Mouse (Mus musculus) right cerebral cortex, adult 18-20 months (tissue): ENCODE measurements around the gene Samd13.

Experiments used
- DNase-seq: peaks from one replicate; pipeline ENCODE4 v3.0.0; 2022; ENCODE audit warnings: mixed read lengths

The Samd13 gene

DNA sequence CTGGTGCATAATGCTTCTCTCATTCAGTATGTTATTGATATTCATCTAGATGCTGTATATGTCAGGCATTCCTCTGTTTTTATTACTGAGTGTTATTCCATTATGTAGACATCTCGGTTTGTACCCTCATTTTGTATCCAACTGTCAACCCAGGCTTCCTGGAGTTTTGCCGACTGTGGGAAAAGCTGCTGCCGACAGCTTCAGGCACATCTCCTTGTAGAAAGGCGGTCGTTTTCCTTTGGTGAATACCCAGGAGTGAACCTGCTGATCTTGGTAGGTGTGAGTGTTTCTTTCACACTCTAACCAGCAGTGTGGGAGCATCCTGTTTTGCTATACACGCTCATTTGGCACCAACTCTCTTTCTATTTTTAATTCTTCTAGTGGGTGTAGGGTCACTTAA lies 24.4 kb downstream of the Samd13 start:
- DNase-seq = no peak

DNA sequence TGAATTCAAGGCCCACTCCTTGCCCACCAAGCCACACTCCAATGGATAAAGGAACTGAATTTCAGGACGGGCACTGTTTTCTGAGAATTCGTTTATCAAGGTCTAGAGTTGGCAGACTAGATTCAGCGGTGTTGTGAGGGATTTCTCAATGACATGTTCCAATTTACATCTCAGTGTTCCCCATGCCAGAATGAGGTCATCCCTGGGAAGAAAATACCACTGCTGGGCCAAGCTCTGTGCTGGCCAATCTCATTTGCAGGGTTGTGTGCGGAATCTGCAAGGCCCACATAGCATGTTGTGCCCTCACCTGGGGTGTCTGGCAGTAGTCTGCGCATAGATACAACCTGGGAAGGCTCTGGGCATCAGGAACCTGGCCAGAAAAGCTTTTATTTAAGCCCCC lies 26.1 kb downstream of the Samd13 start:
- no peak for DNase-seq

DNA sequence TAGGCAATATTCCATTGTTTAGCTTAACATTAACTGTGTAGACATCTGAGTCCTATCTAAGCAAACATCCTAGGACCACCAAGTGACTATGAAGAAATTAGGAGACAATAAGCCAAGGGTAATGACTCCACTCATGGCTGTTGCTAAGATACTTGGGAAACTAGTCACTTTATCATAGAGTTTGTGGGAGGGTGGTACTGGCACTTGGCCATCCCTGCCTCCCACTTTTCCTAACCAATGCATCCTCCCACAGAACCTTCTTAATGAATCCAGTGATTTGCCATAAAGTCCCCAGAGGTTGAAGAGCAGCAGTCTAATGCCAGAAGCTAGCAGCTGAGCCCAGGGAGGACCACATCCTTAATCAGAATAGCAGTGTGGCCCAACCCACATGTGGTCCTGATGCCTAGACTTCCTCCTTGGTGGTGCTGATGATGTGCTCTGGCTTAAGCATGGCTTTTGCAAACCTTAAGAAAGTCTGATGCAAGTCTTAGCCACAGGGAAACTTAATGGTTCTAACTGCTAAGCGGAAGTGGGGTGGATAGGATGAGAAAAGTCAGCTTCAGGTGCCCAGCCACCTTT lies 27.2 kb downstream of the Samd13 start:
- DNase-seq = no peak

DNA sequence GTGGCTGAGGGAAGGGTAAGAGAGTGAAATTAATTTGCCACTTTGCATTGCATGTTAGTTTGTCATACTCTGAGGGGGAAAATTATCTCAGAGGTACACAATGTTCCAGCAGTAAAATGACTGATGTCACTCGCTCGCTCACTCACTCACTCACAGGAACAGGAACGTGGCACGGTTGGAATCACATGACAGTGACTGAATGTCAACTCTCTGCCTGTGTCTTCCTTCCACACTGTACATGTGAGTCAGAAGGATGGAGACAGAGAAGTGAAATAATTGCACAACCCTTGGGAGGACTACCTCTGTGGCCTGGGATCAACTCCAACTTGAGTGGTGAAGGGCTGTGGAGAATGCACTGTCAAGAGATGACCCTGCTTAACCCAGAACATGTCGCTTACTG lies 28.0 kb downstream of the Samd13 start:
- DNase-seq = peak; percentile 12

DNA sequence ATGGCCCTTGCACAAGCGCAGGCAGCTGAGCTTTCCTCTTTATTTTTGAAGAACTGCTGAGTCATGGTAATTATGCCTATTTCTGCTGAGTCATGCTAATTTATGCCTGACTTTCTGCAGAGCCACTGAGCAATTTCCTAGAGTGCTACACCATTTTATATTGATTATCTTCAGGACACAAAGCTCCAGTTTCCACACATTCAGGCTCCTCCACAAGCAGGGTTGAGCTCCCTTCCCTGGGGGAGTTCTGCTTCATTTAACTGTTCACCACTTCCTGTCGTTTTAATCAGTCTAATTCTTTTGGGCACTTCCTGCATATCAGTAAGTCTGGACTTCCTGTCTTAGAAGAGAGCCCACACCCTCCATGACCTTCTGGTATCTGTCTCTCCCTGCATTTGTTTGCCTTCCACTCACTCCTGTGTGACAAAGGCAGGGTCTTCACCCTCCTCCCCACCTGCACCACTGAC lies 30.2 kb downstream of the Samd13 start:
- no peak for DNase-seq

DNA sequence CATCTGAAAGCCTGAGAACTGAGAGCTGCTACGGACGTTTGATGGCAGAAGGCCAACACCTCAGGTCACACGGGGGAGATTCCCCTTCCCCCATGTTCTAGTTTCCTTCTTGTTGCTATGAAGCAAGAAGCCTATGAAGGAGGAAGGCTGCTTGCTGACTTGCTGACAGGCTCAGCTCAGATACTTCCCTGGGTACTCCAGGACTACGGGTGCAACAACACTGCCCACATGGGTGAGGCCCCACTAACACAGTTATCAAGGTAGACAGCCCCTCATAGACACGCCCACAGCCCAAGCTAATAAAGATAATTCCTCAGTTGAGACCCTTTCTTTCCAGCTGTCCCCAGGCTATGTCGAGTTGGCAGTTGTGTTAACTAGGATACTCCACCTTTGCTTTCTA lies 31.7 kb downstream of the Samd13 start:
- no peak for DNase-seq

DNA sequence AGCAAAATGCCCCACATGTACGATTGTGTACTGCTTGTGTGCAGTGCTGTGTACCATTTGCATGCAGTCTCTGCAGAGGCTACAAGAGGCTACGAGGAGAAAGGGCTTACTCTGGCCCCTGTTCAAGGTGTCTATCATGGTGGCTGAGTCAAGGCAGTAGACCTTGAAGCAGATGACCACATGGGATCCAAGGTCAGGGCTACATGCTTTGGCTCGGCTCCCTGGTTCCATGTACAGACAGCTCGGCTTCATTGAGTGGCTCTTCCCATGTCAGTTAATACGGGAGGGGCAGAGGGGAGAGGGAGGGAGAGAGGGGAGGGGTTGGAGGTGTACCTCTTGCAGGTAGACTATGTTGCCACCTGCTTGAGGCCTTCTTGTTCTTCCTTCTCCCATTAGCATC lies 33.0 kb downstream of the Samd13 start:
- DNase-seq = no peak

DNA sequence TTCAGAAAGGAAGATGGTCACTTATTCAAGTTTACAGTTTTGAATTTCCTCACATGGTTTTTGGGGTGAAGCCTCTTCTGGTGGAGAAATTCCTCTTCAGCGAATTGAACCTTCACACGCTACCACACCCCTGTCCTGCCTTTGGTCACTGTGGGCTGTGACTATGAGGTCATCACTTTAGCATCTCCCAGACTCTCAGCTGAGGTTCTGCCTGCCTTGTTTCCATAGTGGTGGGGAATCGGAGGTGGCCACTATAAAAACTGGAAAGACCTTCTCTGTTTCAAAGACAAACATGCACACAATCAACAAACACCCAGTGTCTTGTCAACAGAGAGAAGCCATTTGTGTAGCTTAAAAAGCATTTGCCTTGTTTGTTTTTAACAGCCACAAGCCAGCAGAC lies 34.2 kb downstream of the Samd13 start, which contains the start of gene 4930503B20Rik:
Gene 4930503B20Rik (minus strand): TSS at position 101 of the 400 bp plus-strand sequence.
- DNase-seq = no peak

DNA sequence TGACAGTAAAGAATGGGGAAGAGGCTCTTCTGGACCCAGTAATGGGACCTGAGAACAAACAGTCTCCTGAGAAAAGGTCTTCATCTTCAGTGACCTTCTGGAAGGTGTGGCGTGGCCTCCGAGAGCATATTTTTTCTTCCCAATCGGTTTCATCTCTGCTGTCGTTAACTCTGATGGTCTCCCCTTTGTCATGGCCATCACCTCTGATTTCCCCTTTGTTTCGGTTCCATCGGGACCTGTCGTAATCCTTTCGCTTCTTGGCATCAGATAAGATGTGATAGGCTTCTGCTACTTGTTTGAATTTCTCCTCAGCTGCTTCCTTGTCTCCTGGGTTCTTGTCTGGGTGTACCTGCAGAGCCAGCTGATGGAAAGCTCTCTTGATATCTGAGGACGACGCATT lies 34.7 kb downstream of the Samd13 start:
- no peak for DNase-seq

DNA sequence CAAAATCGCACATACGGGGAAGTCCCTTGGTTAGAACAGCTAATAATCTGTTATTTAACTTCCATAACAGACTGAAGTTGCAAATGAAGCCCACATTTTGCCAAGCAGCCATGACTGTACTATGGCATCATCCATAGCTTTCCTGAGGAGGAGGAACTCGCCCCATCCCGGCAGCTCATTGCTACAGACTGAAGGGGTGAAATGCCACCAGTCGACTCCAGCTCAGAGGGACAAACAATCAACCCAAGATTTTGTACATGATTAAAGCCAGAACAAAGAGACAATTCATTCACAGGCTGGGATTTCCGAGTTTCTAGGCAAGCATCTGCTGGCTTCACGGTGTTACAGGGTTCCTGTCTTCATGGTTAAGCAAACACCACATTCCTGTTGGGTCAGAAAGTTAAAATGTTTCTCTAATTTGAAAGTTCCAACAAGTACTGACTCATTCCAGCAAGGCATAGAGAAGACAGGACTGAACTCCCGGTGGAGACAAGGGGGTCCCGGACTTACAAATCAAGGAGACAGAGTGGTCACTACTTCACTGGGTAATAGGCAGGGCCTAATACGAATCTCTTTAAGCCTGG lies 36.0 kb downstream of the Samd13 start:
- no peak for DNase-seq

DNA sequence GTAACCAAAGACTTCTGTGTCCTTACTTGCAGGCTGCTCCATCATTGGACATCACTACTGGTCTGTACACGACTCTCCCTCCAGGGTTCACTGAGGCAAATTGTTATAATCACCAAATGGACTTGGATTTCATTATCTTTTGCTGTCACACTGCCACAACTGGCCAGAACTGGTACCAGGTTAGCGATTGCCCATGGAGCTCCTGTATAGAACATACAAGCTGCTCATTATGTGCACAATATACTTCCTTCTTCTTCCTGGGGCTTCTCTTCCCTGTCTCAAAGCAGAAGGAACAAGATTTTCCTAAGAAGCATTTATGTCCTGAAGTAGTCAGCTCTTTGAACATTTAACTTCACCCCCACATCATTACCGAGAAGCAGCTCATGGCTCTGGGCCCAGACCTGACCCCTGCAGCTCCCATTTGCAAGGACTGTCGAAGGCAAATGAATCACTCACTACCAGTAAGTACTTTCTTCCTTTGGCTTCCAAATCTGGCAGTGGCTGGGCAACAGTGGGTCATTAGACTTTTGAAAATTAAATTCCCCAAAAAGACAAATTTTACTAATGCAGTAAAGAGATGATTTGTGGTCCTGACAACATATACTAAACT lies 43.5 kb downstream of the Samd13 start:
- DNase-seq = no peak

DNA sequence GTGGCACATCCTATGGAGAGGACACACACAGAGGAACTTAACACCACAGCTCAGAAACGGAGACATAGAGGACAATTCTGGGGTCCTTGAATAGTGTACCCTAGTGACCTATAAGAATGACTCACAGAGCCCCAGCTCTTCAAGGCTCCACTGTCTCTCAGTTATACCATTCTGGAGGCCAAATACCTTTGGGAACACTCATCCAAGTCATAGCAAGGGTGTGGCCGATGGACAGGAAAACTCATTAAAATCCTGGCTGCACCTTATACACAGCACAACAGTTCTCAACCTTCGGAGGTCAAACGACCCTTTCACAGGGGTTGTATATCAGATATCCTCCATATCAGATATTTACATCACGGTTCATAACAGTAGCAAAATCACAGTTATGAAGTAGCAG lies 52.9 kb downstream of the Samd13 start:
- DNase-seq = no peak

DNA sequence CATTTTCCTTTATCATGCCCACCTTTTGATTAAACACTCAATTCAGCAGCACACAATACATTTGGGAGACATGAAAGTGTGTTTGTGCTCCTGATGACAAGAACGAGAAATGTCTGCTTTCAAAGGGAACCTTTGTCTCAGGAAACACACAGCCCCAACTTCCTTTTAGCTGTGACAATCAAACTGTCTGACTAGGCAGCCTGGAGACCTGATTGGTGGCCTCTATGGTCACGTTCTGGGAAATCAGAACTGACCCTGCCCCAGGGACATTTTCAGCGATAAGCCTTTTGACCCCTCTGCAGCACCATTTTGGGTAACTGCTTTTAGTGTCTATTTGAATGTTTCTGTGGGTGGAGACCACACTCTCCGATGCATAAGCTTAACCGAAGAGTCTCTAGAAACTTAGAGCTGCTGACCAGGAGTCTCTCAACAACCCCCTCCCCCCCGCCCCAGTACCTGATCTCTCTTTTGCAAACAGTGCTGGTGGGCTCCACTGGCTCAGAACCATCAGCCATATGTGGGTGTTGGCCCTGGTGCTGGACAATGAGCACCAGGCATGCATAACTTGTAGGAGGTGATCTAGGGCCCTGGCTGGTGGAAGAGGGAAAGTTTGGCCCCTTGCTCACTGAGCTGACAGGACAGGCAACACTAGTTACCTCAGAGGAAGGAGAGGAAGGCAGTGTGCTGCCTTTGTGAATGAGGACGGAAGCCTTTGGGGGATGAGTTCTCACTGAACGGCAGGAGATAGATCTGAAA lies 57.0 kb downstream of the Samd13 start:
- no peak for DNase-seq

DNA sequence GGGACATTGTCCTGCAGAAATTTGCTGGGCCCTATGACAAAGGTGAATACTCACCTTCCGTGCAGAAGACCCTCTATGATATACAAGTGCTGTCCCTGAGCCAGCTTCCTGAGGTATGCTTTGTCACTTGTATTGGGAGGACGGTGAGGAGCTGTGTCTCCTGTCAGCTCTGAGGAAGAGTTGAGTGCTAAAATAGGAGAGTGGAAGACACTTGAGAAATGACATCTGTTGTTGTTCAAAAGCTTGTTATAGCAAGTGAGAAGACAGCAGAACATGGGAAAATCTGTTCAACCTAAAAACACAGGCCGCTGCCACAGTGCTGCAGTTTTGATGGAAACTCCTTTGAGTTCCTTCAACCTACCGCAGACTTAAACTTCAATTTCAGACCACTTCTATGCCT lies 59.6 kb downstream of the Samd13 start:
- DNase-seq = peak; percentile 40

DNA sequence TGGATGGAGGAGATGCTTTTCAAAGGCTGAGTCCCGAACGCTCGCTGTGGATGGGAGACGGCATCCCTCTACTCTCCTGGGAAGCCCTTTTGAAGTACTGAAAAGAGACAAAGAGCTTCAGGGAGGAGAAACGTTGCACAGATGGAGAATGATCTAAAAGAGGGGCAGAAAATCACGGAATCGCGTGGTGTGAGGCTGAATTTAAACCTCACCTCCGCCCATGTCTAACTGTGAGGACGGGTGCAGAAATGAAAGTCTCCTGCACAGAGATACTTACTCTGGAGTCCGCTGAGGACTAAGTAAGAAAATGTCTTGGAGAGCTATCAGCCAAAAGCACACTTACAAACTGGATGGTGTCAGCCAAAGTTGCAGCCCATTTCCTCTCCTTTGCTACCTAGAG lies 63.4 kb downstream of the Samd13 start:
- peak; percentile 77 for DNase-seq

DNA sequence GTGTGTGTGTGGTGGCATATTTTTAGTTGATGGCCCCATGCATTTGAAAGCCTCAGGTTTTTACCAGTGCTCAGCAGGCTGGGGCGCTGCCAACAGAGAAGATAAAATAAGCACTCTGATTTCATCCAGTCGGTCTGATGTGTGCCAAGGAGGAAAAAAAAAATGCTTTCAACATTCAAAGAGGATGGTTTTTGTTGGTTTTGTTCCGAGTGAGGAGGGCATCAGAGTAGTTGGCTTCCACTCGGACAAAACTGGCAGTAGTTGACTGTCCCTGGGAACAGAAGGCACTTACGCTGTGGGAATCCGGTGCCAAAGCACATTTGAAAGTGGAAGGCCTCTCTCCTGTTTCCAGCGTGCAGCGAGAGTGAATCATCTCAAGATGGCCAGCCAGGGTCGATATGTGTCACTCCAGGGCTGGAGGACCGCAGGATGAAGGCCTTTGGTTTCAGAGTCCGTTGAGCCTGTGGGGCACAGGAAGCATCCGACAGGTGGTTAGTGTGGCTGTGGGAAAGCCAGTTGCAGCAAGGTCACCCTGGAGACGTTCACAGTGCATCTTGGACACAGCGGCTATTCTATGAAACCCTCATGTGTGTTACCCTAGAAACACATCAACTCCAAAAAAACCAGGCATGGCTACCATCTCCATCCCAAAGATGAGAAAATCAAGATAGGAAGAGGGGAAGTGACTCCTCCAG lies 64.7 kb downstream of the Samd13 start:
- peak; percentile 90 for DNase-seq

DNA sequence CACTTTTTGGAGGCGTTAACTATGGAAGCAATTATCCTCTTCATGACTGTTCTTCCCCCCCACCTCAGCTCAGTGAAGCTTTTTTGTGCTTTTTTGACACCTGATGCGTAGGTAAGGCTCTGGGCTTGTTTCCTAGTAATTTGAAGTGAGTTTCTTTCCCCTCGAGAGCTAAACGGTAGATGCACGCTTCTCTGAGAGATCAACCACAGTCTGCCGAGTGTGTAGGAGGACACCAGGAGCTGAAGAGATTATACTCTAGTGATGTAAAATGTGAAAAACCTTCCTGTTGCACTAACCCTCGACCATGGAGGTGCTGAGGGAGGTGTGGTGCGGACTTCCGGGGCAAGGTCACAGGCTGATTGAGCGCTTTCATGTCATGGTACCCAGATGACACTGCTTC lies 65.3 kb downstream of the Samd13 start:
- peak; percentile 70 for DNase-seq

DNA sequence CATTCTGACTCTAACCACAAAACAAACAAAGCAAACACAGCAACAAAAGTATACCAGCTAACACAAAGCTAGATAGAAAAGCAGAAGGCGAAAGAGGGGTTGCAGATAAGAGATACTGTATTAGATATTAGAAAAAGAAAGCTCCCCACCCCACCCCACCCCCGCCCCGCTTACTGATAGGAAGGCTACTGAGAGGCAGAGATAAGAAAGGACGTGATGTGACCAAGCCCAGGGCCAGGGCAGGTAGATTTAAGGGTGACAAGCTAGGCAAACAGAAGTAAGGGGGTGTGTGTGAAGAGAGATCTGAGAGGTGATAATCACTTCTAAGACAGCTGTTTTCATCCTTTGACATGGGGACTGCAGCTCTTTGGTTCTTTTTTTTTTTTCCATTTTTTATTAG lies 67.0 kb downstream of the Samd13 start:
- DNase-seq = no peak

DNA sequence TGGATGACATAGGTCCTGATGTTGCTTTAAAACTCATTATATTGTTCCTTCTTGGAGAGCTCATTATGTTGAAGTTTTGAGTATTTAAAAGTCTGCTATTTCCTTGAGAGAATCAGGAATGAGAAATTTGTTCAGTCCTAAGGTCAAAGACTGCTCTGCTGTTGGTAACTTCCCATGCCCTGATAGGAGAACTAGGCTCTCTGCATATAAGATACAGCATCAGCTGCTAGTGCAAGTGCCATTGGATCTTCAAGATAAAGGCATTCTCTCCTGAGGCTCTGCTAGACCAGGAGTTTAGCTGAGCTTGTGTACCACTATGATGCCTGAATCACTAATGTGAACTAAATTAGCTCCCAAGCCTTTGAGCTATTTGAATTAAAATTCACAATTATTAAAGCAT lies 67.4 kb downstream of the Samd13 start:
- no peak for DNase-seq

DNA sequence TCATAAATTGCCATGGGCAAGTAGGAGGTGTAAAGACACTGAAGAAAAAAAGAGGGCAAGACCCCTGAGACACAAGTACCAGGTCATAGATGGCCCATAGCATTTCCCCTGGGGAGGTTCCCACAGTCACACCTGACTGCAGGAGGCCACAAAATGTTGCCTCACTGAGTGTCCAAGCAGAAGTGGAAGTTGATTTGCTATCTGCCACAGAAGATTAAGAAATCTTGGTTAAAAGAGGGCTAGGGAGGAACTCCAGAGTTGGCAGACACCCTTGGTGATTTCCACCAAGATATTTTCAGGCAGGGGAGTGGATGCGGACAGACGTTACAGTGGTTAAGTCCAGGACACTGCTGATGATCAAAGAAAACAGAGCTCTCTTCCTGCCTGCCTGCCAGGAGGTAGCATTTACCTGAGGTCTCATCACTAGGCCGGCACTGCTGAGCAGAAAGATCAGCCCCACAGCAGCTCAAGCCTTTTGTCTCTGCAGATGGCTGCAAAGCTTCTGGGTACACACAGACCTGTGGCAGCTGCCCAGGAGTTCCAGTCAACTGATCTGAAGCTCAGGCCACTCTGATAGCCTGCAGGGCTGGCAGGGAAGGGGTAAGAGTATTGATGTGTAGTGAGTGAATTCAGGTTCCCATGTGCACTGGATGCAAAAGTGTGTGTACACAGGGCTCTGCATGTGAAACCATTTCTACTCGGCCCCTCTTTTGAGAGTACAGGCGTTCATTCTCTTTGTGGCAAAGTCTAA lies 68.7 kb downstream of the Samd13 start:
- no peak for DNase-seq

DNA sequence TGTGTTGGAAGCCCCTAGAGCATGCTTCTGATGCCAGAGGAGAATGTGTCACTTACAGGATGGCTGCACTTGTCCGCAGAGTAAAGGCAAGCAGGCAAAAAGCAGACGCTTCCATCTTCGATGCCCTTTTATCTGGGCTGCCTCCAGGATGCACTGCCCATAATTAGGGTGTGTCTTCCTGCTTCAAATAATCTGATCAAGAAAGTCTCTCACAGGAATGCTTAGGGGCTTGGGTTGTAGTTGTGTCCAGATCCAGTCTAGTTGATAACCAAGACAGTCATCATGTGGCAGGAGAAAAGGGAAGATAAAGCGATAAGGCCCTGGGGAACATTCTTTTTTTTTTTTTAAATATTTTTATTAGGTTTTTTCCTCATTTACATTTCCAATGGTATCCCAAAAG lies 69.9 kb downstream of the Samd13 start, which contains the start of gene Dnase2b:
Gene Dnase2b (minus strand): TSS at position 101 of the 400 bp plus-strand sequence.
- no peak for DNase-seq

DNA sequence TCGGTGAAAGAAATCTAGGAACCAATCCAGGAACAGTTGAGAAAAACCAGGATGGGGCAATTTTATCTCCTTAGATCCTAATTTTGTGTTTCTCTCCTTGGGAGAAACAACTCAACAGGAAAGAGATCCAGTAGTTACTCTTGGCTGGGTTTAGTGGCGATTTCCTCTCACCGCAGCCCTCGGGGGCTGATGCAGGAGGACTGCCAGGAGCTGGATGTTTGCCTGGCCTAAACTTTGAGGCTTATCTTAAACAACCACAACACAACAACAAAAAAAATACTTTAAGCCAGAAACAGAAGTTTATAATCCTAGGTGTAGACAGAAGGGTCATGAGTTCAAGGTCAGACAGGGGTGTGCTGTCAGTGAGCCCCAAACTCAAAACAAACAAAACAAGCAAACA lies 73.6 kb downstream of the Samd13 start:
- DNase-seq = no peak
